Mouse (Mus musculus): ENCODE data around the gene Bsnd.

GRCm38 (mm10) chr4:106533421-106534080, 41.5 kb upstream of the Bsnd start:
- no peak for TF ChIP-seq GATA1 (IDR thresholded peaks at IDR 0.05; ENCODE audit: borderline replicate concordance, low read length)
- no peak for TF ChIP-seq FLI1 (IDR thresholded peaks at IDR 0.05; ENCODE audit: low read length)

All from megakaryocyte, embryonic 14.5 days (primary cell).